8 mouse cellular contexts compared by ENCODE assay signal in genomic region chr4:133090276-133090719, GRCm38 (mm10). TPM values are rescaled to one million over a fixed set of nuclear protein-coding genes. Genes with fewer than 3 reads are reported as not detected.
DNase-seq lines count a peak whose midpoint lies in the region; ATAC-seq lines count a peak whose summit lies in the region.

No protein-coding gene starts in this region.

- H3K9me3 ChIP-seq in heart, embryonic 13.5 days = no peaks in the 10 kb centered on the region
- H3K9me3 ChIP-seq in embryonic facial prominence, embryonic 11.5 days (replicated peaks; ENCODE audit: control insufficient read depth, low read length) = no peaks in the 10 kb centered on the region
- no peaks in the 10 kb centered on the region for H3K9me3 ChIP-seq in hindbrain, embryonic 12.5 days (replicated peaks)
- no peaks in the 10 kb centered on the region for H3K9me3 ChIP-seq in midbrain, embryonic 11.5 days (ENCODE audit: control insufficient read depth, low read length)

- peak overlapping the region; percentile 66 for H3K9ac ChIP-seq in heart, embryonic 13.5 days
- peak overlapping the region; percentile 44 for H3K9ac ChIP-seq in embryonic facial prominence, embryonic 11.5 days (replicated peaks; ENCODE audit: low read length)
- peak overlapping the region; percentile 41 for H3K9ac ChIP-seq in hindbrain, embryonic 12.5 days
- peak overlapping the region; percentile 0; the same call in 1 of the 2 replicates for H3K9ac ChIP-seq in midbrain, embryonic 11.5 days (ENCODE audit: low read length)

- 35% methylated on average over 8 of the region's 8 CpGs for WGBS in heart, embryonic 13.5 days
- WGBS in embryonic facial prominence, embryonic 11.5 days = 14% methylated on average over 8 of the region's 8 CpGs
- 38% methylated on average over 8 of the region's 8 CpGs for WGBS in hindbrain, embryonic 12.5 days
- 38% methylated on average over 8 of the region's 8 CpGs for WGBS in midbrain, embryonic 11.5 days

- H3K4me3 ChIP-seq in heart, embryonic 13.5 days = no peak overlapping the region
- no peak overlapping the region for H3K4me3 ChIP-seq in embryonic facial prominence, embryonic 11.5 days (ENCODE audit: low read depth, low read length)
- H3K4me3 ChIP-seq in hindbrain, embryonic 12.5 days = no peak overlapping the region
- no peak overlapping the region for H3K4me3 ChIP-seq in midbrain, embryonic 11.5 days (ENCODE audit: low read depth, low read length)

- H3K4me2 ChIP-seq in heart, embryonic 13.5 days = peak overlapping the region; percentile 39
- no peak overlapping the region for H3K4me2 ChIP-seq in embryonic facial prominence, embryonic 11.5 days (ENCODE audit: low read depth, low read length)
- peak overlapping the region; percentile 8; the same call in 1 of the 2 replicates for H3K4me2 ChIP-seq in hindbrain, embryonic 12.5 days (replicated peaks)
- H3K4me2 ChIP-seq in midbrain, embryonic 11.5 days = no peak overlapping the region

- DNase-seq in heart, adult 11 months = no peak
- no peak for DNase-seq in embryonic facial prominence, embryonic 11.5 days (ENCODE audit: low spot score)
- DNase-seq in midbrain, embryonic 11.5 days (ENCODE audit: low spot score, missing footprints) = peak; percentile 88
- no peak for DNase-seq in cerebellum, adult 11-12 months
- no peak for DNase-seq in c-Kit-positive CD71-positive TER-119-positive erythroid progenitor cells, embryonic 14.5 days (ENCODE audit: low spot score)
- no peak for DNase-seq in urinary bladder, postnatal 10 days (ENCODE audit: low spot score)

- ATAC-seq in heart, embryonic 13.5 days (ENCODE audit: extremely low read depth, insufficient number of reproducible peaks, low FRiP score, low TSS enrichment) = no peak
- no peak for ATAC-seq in embryonic facial prominence, embryonic 11.5 days (replicated peaks; ENCODE audit: insufficient number of reproducible peaks, low FRiP score, low TSS enrichment, low read depth)
- ATAC-seq in hindbrain, embryonic 12.5 days (ENCODE audit: low FRiP score) = no peak
- ATAC-seq in midbrain, embryonic 11.5 days (ENCODE audit: low FRiP score) = no peak

- peak overlapping the region; percentile 99 for H3K27ac ChIP-seq in heart, embryonic 13.5 days (replicated peaks)
- peak overlapping the region; percentile 65 for H3K27ac ChIP-seq in embryonic facial prominence, embryonic 11.5 days (replicated peaks; ENCODE audit: low read depth, low read length)
- H3K27ac ChIP-seq in hindbrain, embryonic 12.5 days = peak overlapping the region; percentile 84
- no peak overlapping the region; the same call in 1 of the 2 replicates for H3K27ac ChIP-seq in midbrain, embryonic 11.5 days (ENCODE audit: low read depth, low read length)

- no peaks in the 10 kb centered on the region for H3K36me3 ChIP-seq in heart, embryonic 13.5 days
- H3K36me3 ChIP-seq in embryonic facial prominence, embryonic 11.5 days (replicated peaks; ENCODE audit: control insufficient read depth, insufficient read depth, low read depth, low read length) = no peaks in the 10 kb centered on the region
- H3K36me3 ChIP-seq in hindbrain, embryonic 12.5 days = no peaks in the 10 kb centered on the region
- H3K36me3 ChIP-seq in midbrain, embryonic 11.5 days (ENCODE audit: control insufficient read depth, insufficient read depth, low read length) = no peaks in the 10 kb centered on the region

- peaks cover 99% of the 10 kb centered on the region for H3K4me1 ChIP-seq in heart, embryonic 13.5 days
- peaks cover 21% of the 10 kb centered on the region for H3K4me1 ChIP-seq in embryonic facial prominence, embryonic 11.5 days (ENCODE audit: control insufficient read depth, insufficient read depth, low read length)
- H3K4me1 ChIP-seq in hindbrain, embryonic 12.5 days = peaks cover 80% of the 10 kb centered on the region
- peaks cover 48% of the 10 kb centered on the region for H3K4me1 ChIP-seq in midbrain, embryonic 11.5 days (ENCODE audit: control insufficient read depth, insufficient read depth, low read length)

- no peaks in the 10 kb centered on the region for H3K27me3 ChIP-seq in heart, embryonic 13.5 days (replicated peaks)
- H3K27me3 ChIP-seq in embryonic facial prominence, embryonic 11.5 days (ENCODE audit: control insufficient read depth, insufficient read depth, low read length) = no peaks in the 10 kb centered on the region
- peaks cover 6% of the 10 kb centered on the region; the same call in 1 of the 2 replicates for H3K27me3 ChIP-seq in hindbrain, embryonic 12.5 days
- H3K27me3 ChIP-seq in midbrain, embryonic 11.5 days (ENCODE audit: control insufficient read depth, insufficient read depth, low read length) = peaks cover 9% of the 10 kb centered on the region

RNA-seq across cellular contexts. Expression of gene Wasf2, which starts 40.0 kb away (rescaled TPM):
- 64.6 and 72.7 TPM in 2 replicates for polyA plus RNA-seq in heart, embryonic 13.5 days (2015; fragmentation: Nextera tagmentation; extraction: Ambion mirVana)
- polyA plus RNA-seq in embryonic facial prominence, embryonic 11.5 days (2014; fragmentation: Nextera tagmentation; extraction: Ambion mirVana) = 66.9 and 75.9 TPM in 2 replicates
- 49.0 and 49.1 TPM in 2 replicates for polyA plus RNA-seq in hindbrain, embryonic 12.5 days (2016; fragmentation: Nextera tagmentation; extraction: Ambion mirVana)
- 38.3 and 40.1 TPM in 2 replicates for polyA plus RNA-seq in midbrain, embryonic 11.5 days (2014; fragmentation: Nextera tagmentation; extraction: Ambion mirVana)

Comparison
In these comparisons a context has a peak if more than half of its experiments do, and no peak if none do; other contexts are left out.
1. H3K4me2 ChIP-seq: peak in heart, embryonic 13.5 days (single experiment) and hindbrain, embryonic 12.5 days (single experiment); none in embryonic facial prominence, embryonic 11.5 days (single experiment) and midbrain, embryonic 11.5 days (single experiment).
2. H3K9ac ChIP-seq: peak in every context shown above with its lines; median percentile 66 in heart, embryonic 13.5 days; 44 in embryonic facial prominence, embryonic 11.5 days; 41 in hindbrain, embryonic 12.5 days; 0 in midbrain, embryonic 11.5 days.